Mouse (Mus musculus) liver, embryonic 14.5 days (tissue): Measurements from ENCODE around the gene Opcml. TPM values are rescaled to one million over a fixed set of nuclear protein-coding genes. Genes with fewer than 3 reads are reported as not detected.

ENCODE experiments used
- ATAC-seq: fragments of 200-750 bp; cut with Nextera tagmentation; 2 replicates; pipeline ENCODE4 v1.8.0; 2017; ENCODE audit warnings: moderate number of reproducible peaks, mild to moderate bottlenecking, moderate library complexity; ENCODE audit not compliant: insufficient read depth
- DNase-seq, 3 experiments: peaks; one replicate each; pipeline ENCODE4 v3.0.0-alpha.2; 2012 to 2013; ENCODE audit warnings: low read depth in 3 of 3, low spot score in 3 of 3
- H3K27ac ChIP-seq: fragments of 300-500 bp; sonication (generic); 2 replicates; pipeline ENCODE4 v1.5.1; 2014; ENCODE audit warnings: moderate library complexity, mild to moderate bottlenecking, control low read depth, inconsistent platforms
- H3K27me3 ChIP-seq: fragments of 300-500 bp; sonication (generic); 2 replicates; pipeline ENCODE4 v1.6.1; 2014; ENCODE audit warnings: mild to moderate bottlenecking, low read length, moderate library complexity; ENCODE audit not compliant: control insufficient read depth, insufficient read depth
- H3K36me3 ChIP-seq: fragments of 300-500 bp; sonication (generic); replicated peaks from 2 replicates; pipeline ENCODE4 v1.6.1; 2014; ENCODE audit warnings: low read depth; ENCODE audit not compliant: control insufficient read depth, insufficient read depth
- H3K4me1 ChIP-seq, 2 experiments: fragments of 200-500 bp in 1 of 2; fragments of 300-500 bp in 1 of 2; sonication (generic) in 1 of 2; replicated peaks; 2 replicates each; pipeline ENCODE4 v1.6.1; 2012 to 2014; ENCODE audit warnings: antibody characterized with exemption in 1 of 2, inconsistent platforms in 1 of 2, low read length in 1 of 2; ENCODE audit not compliant: control insufficient read depth in 2 of 2, insufficient read depth in 2 of 2
- H3K4me2 ChIP-seq: fragments of 300-500 bp; sonication (generic); 2 replicates; pipeline ENCODE4 v1.6.1; 2014; ENCODE audit warnings: low read depth, mild to moderate bottlenecking, control low read depth, moderate library complexity
- H3K4me3 ChIP-seq, 2 experiments: fragments of 200-500 bp in 1 of 2; fragments of 300-500 bp in 1 of 2; sonication (generic) in 1 of 2; 2 replicates each; pipeline ENCODE4 v1.5.1; 2012 to 2014; ENCODE audit warnings: low read depth in 2 of 2, low read length in 2 of 2, mild to moderate bottlenecking in 2 of 2, control low read depth in 1 of 2, inconsistent platforms in 1 of 2, moderate library complexity in 1 of 2; ENCODE audit not compliant: insufficient read depth in 1 of 2
- H3K9ac ChIP-seq: fragments of 300-500 bp; sonication (generic); replicated peaks from 2 replicates; pipeline ENCODE4 v1.6.1; 2014; ENCODE audit warnings: mild to moderate bottlenecking, control low read depth, moderate library complexity
- H3K9me3 ChIP-seq: fragments of 300-500 bp; sonication (generic); 2 replicates; pipeline ENCODE4 v1.6.1; 2016; ENCODE audit warnings: low read length, mixed read lengths; ENCODE audit not compliant: control insufficient read depth
- CTCF ChIP-seq: IDR thresholded peaks from 2 replicates; pipeline ENCODE4 v1.5.1; 2016; ENCODE audit warnings: antibody characterized with exemption, low read depth, control low read depth
- EP300 ChIP-seq: IDR thresholded peaks from 2 replicates; pipeline ENCODE4 v1.6.1; 2016; ENCODE audit warnings: antibody characterized with exemption, low read depth
- WGBS: fragments of 180-500 bp; shearing (Covaris S2); extraction: QIAGEN DNeasy Blood & Tissue Kit; methylation state at CpG from one replicate; pipeline ENCODE4 v1.1.7; 2014; ENCODE audit not compliant: insufficient replicate concordance; 5-methylcytosine and 5-hydroxymethylcytosine counted together
- polyA plus RNA-seq, 2 experiments: library from polyadenylated mRNA; depleted of rRNA in 1 of 2; stranded (reverse) in 1 of 2; unstranded in 1 of 2; fragments of >200 nt; fragmentation: Nextera tagmentation in 1 of 2; extraction: Ambion mirVana in 1 of 2; gene quantifications; 2 replicates each; pipeline versions ENCODE4 v1.2.1 to v1.2.3; 2012 to 2014

Opcml gene
- polyA plus RNA-seq, 2 experiments: 0.03 TPM; not detected in 1

DNA sequence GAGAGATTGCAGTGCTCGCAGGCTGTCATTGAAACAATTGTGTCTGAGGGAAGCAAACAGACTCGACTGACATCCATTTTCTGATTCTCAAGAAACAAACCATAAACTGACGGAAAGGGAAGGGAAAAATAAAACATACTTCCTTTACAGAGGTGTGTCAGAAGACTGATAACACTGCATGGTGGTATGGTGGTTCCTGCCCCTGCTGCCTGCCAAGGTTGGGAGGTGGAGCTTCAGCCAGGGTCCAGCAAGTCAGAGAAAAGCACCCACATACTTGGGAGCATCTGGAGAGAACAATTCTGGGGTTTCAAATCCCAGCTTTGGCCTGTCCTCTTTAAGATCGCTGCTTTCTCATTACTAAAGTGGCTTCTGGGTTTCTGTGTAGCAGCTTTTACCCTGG, 201.0 kb downstream of the Opcml start:
- TF ChIP-seq EP300 (no peak), CTCF (no peak)
- H3K36me3 ChIP-seq: no peaks in the 10 kb centered on the region
- H3K27ac ChIP-seq: no peak overlapping the region
- 33% methylated on average over 4 of the region's 4 CpGs for WGBS
- H3K4me3 ChIP-seq: no peak overlapping the region
- no peak for ATAC-seq
- H3K9me3 ChIP-seq: no peaks in the 10 kb centered on the region
- no peaks in the 10 kb centered on the region for H3K4me1 ChIP-seq
- H3K9ac ChIP-seq: no peak overlapping the region
- H3K4me2 ChIP-seq: no peak overlapping the region
- no peaks in the 10 kb centered on the region for H3K27me3 ChIP-seq
- DNase-seq: no peak

DNA sequence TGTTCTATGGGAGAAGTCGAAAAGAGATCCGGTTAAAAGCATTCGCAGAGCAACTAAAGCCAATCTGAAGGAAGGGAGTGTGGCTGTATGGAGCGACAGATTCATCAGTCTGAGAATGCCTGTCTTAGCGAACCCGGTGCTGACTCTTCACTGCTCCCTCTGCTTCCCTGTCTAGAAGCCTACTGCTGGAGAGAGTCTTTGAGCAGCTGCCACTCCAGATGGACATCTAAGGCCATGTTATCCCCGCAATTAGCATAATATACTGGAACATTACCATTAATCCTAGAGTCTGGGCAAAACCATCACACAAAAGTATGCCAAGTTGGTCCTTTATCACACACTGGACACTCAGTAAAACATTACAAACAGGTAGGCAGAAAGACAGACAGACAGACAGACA, 206.0 kb downstream of the Opcml start:
- 70% methylated on average over 7 of the region's 7 CpGs for WGBS
- H3K27ac ChIP-seq: no peak overlapping the region
- TF ChIP-seq CTCF: no peak
- no peak for TF ChIP-seq EP300
- H3K4me2 ChIP-seq: no peak overlapping the region
- H3K27me3 ChIP-seq: no peaks in the 10 kb centered on the region
- H3K4me1 ChIP-seq: no peaks in the 10 kb centered on the region
- DNase-seq: no peak
- no peak for ATAC-seq
- no peak overlapping the region for H3K4me3 ChIP-seq
- H3K36me3 ChIP-seq: no peaks in the 10 kb centered on the region
- no peaks in the 10 kb centered on the region for H3K9me3 ChIP-seq
- no peak overlapping the region for H3K9ac ChIP-seq

DNA sequence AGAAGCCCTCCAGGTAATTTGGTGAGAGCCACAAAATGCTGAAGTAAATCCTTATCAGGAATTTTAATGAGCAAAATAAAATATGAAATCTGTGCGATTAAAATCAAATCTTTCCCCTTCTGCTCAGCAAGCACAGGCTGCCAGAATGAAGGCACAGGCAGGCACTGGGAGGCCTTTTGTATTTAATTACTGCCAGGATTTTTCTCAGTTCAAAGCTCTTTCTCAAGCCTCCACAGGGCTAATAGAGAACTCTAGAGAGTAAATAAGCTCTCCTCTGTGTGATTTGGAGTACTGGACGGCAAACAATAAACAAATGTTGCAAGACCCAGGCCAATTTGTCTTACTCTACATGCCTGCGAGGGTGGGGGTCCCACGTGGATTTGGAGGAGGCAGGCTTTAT, 208.2 kb downstream of the Opcml start:
- Histone ChIP-seq H3K4me2 (no peak overlapping the region), H3K9ac (no peak overlapping the region), H3K36me3 (no peaks in the 10 kb centered on the region), H3K27ac (no peak overlapping the region), H3K9me3 (no peaks in the 10 kb centered on the region), H3K27me3 (no peaks in the 10 kb centered on the region), H3K4me1 (no peaks in the 10 kb centered on the region), H3K4me3 (no peak overlapping the region)
- TF ChIP-seq CTCF (no peak), EP300 (no peak)
- ATAC-seq: no peak
- 39% methylated on average over 4 of the region's 4 CpGs for WGBS
- DNase-seq: no peak

DNA sequence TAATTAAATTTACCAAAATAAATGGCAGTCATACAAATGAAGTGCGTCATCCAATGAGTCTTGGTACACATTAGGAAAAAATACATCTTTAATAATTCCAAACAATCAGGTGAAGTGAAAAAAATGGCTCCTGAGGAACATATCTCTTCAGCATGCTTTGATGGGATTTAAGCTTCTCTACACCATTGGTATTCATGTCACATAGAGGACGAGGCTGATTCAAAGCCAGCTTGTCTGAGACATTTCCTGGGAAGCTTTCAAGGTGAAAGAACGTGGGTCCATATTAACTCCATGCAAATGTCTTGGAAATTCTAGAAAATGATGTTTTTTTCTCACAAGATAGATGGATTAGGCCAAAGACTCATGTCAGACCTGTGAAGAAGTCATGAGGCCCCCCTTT, 212.6 kb downstream of the Opcml start:
- TF ChIP-seq EP300 (no peak), CTCF (no peak)
- H3K4me1 ChIP-seq: no peaks in the 10 kb centered on the region
- no peak for DNase-seq

DNA sequence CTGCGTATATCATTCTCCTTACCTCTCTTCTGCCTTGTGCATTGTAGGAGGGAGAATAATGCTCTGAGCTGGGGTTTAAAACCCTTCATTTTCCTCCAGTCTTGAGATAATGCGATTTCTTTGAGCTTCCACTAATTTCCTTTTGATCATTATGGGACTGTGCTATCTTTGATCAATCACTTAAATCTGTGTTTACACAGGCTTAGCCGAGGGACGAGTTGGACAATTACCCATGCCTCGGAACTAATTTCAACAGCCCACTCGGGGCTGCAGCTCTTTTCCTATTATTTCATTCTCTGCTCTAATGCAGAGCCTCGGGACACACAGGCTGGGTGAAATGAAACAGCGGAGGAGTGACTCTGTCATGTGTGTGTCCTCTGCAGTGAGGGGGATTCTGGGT, 220.9 kb downstream of the Opcml start:
- no peak for DNase-seq
- TF ChIP-seq EP300: no peak
- H3K9ac ChIP-seq: no peak overlapping the region

More for the DNA sequence above, 212.6 kb downstream of the Opcml start:
- ATAC-seq: no peak
- Histone ChIP-seq H3K36me3 (no peaks in the 10 kb centered on the region), H3K9me3 (no peaks in the 10 kb centered on the region), H3K4me3 (no peak overlapping the region), H3K27ac (no peak overlapping the region), H3K4me2 (no peak overlapping the region), H3K27me3 (no peaks in the 10 kb centered on the region), H3K9ac (no peak overlapping the region)
- WGBS: 51% methylated on average over 3 of the region's 3 CpGs

DNA sequence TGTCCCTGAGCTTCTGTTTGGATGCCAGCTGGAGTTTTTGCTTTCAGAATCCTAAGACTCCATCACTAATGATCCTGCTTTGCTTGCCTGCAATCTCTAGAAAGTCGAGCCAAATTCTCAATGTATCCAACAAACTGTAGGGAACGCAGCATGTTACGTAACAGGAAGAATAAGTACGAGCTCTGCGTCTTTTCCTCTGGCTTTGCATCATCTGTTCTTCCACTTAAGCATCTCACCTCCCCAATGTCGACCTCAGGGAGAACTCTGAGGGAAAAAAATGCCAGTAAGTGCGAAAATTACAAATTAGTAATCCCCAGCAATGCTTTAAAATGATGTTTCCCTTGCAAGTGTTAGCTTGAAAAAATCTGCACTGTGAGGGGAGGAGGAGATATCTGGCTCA, 222.1 kb downstream of the Opcml start:
- no peak overlapping the region for H3K4me2 ChIP-seq
- H3K4me1 ChIP-seq: no peaks in the 10 kb centered on the region
- ATAC-seq (no peak), DNase-seq (no peak)
- H3K9me3 ChIP-seq: no peaks in the 10 kb centered on the region
- H3K9ac ChIP-seq: no peak overlapping the region
- WGBS: 48% methylated on average over 7 of the region's 7 CpGs
- no peaks in the 10 kb centered on the region for H3K27me3 ChIP-seq
- H3K36me3 ChIP-seq: no peaks in the 10 kb centered on the region
- no peak overlapping the region for H3K4me3 ChIP-seq
- no peak overlapping the region for H3K27ac ChIP-seq
- TF ChIP-seq EP300 (no peak), CTCF (no peak)

More for the DNA sequence above, 220.9 kb downstream of the Opcml start:
- H3K36me3 ChIP-seq: no peaks in the 10 kb centered on the region
- no peaks in the 10 kb centered on the region for H3K27me3 ChIP-seq
- no peak for ATAC-seq
- H3K9me3 ChIP-seq: no peaks in the 10 kb centered on the region
- H3K27ac ChIP-seq: no peak overlapping the region
- WGBS: 46% methylated on average over 8 of the region's 8 CpGs
- H3K4me3 ChIP-seq: no peak overlapping the region
- no peaks in the 10 kb centered on the region for H3K4me1 ChIP-seq
- no peak overlapping the region for H3K4me2 ChIP-seq
